ENCODE assay signal across 8 mouse cellular contexts in genomic region chrX:73881036-73881427, GRCm38 (mm10). TPM values are rescaled to one million over a fixed set of nuclear protein-coding genes. Genes with fewer than 3 reads are reported as not detected.
DNase-seq lines count a peak whose midpoint lies in the region; ATAC-seq lines count a peak whose summit lies in the region.

No protein-coding gene starts in this region.

- H3K9ac ChIP-seq in heart, embryonic 11.5 days (ENCODE audit: low read depth, low read length), result no peak overlapping the region
- peak overlapping the region; percentile 80 for H3K9ac ChIP-seq in hindbrain, embryonic 14.5 days
- peak overlapping the region; percentile 72 for H3K9ac ChIP-seq in midbrain, embryonic 14.5 days (replicated peaks; ENCODE audit: low read length)

- H3K36me3 ChIP-seq in heart, embryonic 11.5 days (ENCODE audit: control insufficient read depth, insufficient read depth, low read length), result no peaks in the 10 kb centered on the region
- H3K36me3 ChIP-seq in hindbrain, embryonic 14.5 days (replicated peaks; ENCODE audit: control insufficient read depth, insufficient read depth), result no peaks in the 10 kb centered on the region
- no peaks in the 10 kb centered on the region for H3K36me3 ChIP-seq in midbrain, embryonic 14.5 days (ENCODE audit: control insufficient read depth, insufficient read depth, low read length)

- H3K4me1 ChIP-seq in heart, embryonic 11.5 days (ENCODE audit: control insufficient read depth, insufficient read depth, low read length), result no peaks in the 10 kb centered on the region
- no peaks in the 10 kb centered on the region for H3K4me1 ChIP-seq in brown adipose tissue, adult 24 weeks (ENCODE audit: control insufficient read depth, insufficient read depth, insufficient read length, low read length)
- peaks cover 12% of the 10 kb centered on the region; the same call in 1 of the 2 replicates for H3K4me1 ChIP-seq in hindbrain, embryonic 14.5 days (replicated peaks; ENCODE audit: control insufficient read depth, insufficient read depth, low read length)
- no peaks in the 10 kb centered on the region; the same call in 1 of the 2 replicates for H3K4me1 ChIP-seq in midbrain, embryonic 14.5 days (ENCODE audit: control insufficient read depth, insufficient read depth, low read length)

- WGBS in heart, embryonic 11.5 days (ENCODE audit: insufficient replicate concordance), result 22% methylated on average over 16 of the region's 16 CpGs
- WGBS in hindbrain, embryonic 14.5 days, result 18% methylated on average over 16 of the region's 16 CpGs
- 26% methylated on average over 16 of the region's 16 CpGs for WGBS in midbrain, embryonic 14.5 days

- peaks cover 28% of the 10 kb centered on the region for H3K27me3 ChIP-seq in heart, embryonic 11.5 days (ENCODE audit: control insufficient read depth, insufficient read depth, low read length)
- H3K27me3 ChIP-seq in hindbrain, embryonic 14.5 days (ENCODE audit: control insufficient read depth, insufficient read depth, low read length), result no peaks in the 10 kb centered on the region
- no peaks in the 10 kb centered on the region for H3K27me3 ChIP-seq in midbrain, embryonic 14.5 days (ENCODE audit: control insufficient read depth, insufficient read depth, low read length)

- no peak overlapping the region for H3K27ac ChIP-seq in heart, embryonic 11.5 days (ENCODE audit: low read depth, low read length)
- no peak overlapping the region for H3K27ac ChIP-seq in brown adipose tissue, adult 24 weeks (replicated peaks; ENCODE audit: low read depth, low read length)
- peak overlapping the region; percentile 79 for H3K27ac ChIP-seq in hindbrain, embryonic 14.5 days
- peak overlapping the region; percentile 70 for H3K27ac ChIP-seq in midbrain, embryonic 14.5 days (replicated peaks; ENCODE audit: low read depth, low read length)

- H3K9me3 ChIP-seq in heart, embryonic 11.5 days (replicated peaks; ENCODE audit: control insufficient read depth, low read length), result no peaks in the 10 kb centered on the region
- H3K9me3 ChIP-seq in hindbrain, embryonic 14.5 days (ENCODE audit: control insufficient read depth, low read length), result no peaks in the 10 kb centered on the region
- no peaks in the 10 kb centered on the region for H3K9me3 ChIP-seq in midbrain, embryonic 14.5 days (ENCODE audit: control insufficient read depth, low read length)

- no peak for DNase-seq in heart, postnatal 4 days
- DNase-seq in hindbrain, embryonic 14.5 days (ENCODE audit: low spot score), result peak; percentile 25
- no peak for DNase-seq in midbrain, embryonic 14.5 days
- DNase-seq in layer of hippocampus, postnatal 25 days (ENCODE audit: extremely low spot score in 1 of 2, low spot score in 1 of 2), result no peak
- DNase-seq in adrenal gland, adult 18-20 months (ENCODE audit: low spot score in 2 of 2), result no peak
- DNase-seq in urinary bladder, postnatal 36 days (ENCODE audit: low spot score in 2 of 2), result no peak

- peak overlapping the region; percentile 63 for H3K4me2 ChIP-seq in heart, embryonic 11.5 days
- H3K4me2 ChIP-seq in hindbrain, embryonic 14.5 days (replicated peaks), result peak overlapping the region; percentile 63
- H3K4me2 ChIP-seq in midbrain, embryonic 14.5 days (ENCODE audit: low read length), result peak overlapping the region; percentile 57

- ATAC-seq in heart, embryonic 11.5 days (replicated peaks; ENCODE audit: insufficient number of reproducible peaks, low FRiP score, low TSS enrichment), result no peak
- peak; percentile 42 for ATAC-seq in hindbrain, embryonic 14.5 days (ENCODE audit: low FRiP score)
- peak; percentile 32; the same call in 1 of the 2 replicates for ATAC-seq in midbrain, embryonic 14.5 days (ENCODE audit: low FRiP score, low TSS enrichment)

- H3K4me3 ChIP-seq in heart, embryonic 11.5 days (ENCODE audit: low read depth, low read length), result peak overlapping the region; percentile 39
- peak overlapping the region; percentile 51 for H3K4me3 ChIP-seq in brown adipose tissue, adult 24 weeks (ENCODE audit: insufficient read depth, low read depth, low read length)
- H3K4me3 ChIP-seq in hindbrain, embryonic 14.5 days (replicated peaks; ENCODE audit: low read length), result peak overlapping the region; percentile 56
- H3K4me3 ChIP-seq in midbrain, embryonic 14.5 days (replicated peaks; ENCODE audit: low read depth, low read length), result peak overlapping the region; percentile 51

RNA-seq across cellular contexts. Expression of gene Avpr2, which starts 10.9 kb away (rescaled TPM):
- polyA plus RNA-seq in heart, embryonic 11.5 days (2014; fragmentation: Nextera tagmentation; extraction: Ambion mirVana), result not detected in 2 replicates
- not detected for total RNA-seq in heart, postnatal 4 days (2021)
- not detected in 2 replicates for polyA plus RNA-seq in brown adipose tissue, adult 24 weeks (2012; ENCODE audit: insufficient read depth, insufficient read length, missing spikeins)
- polyA plus RNA-seq in hindbrain, embryonic 14.5 days (2014; fragmentation: Nextera tagmentation; extraction: Ambion mirVana), result 0.39 TPM in 1 of 2 replicates, not detected in the other
- not detected in 2 replicates for polyA plus RNA-seq in midbrain, embryonic 14.5 days (2014; fragmentation: Nextera tagmentation; extraction: Ambion mirVana)
- not detected for total RNA-seq in layer of hippocampus, postnatal 25 days (2021)
- total RNA-seq in adrenal gland, adult 18-20 months (2021), result not detected

RNA-seq across cellular contexts. Expression of gene L1cam, which starts 14.9 kb away (rescaled TPM):
- 1.3 and 2.2 TPM in 2 replicates for polyA plus RNA-seq in heart, embryonic 11.5 days (2014; fragmentation: Nextera tagmentation; extraction: Ambion mirVana)
- total RNA-seq in heart, postnatal 4 days (2021), result 1 to 10 TPM; 1.4 to 1.6 TPM
- polyA plus RNA-seq in brown adipose tissue, adult 24 weeks (2012; ENCODE audit: insufficient read depth, insufficient read length, missing spikeins), result 2.2 and 2.3 TPM in 2 replicates
- 135 and 147 TPM in 2 replicates for polyA plus RNA-seq in hindbrain, embryonic 14.5 days (2014; fragmentation: Nextera tagmentation; extraction: Ambion mirVana)
- polyA plus RNA-seq in midbrain, embryonic 14.5 days (2014; fragmentation: Nextera tagmentation; extraction: Ambion mirVana), result 84.0 and 103 TPM in 2 replicates
- total RNA-seq in layer of hippocampus, postnatal 25 days (2021), result 100 to 1,000 TPM; 125 to 140 TPM
- 10 to 100 TPM in 1 of 2 experiments, 1 to 10 TPM in 1; 7.0 to 13.8 TPM for total RNA-seq in adrenal gland, adult 18-20 months (2021)

RNA-seq across cellular contexts. Expression of gene Arhgap4, which starts 40.6 kb away (rescaled TPM):
- polyA plus RNA-seq in heart, embryonic 11.5 days (2014; fragmentation: Nextera tagmentation; extraction: Ambion mirVana), result 0.96 and 1.3 TPM in 2 replicates
- total RNA-seq in heart, postnatal 4 days (2021), result 1 to 10 TPM; 1.8 to 2.0 TPM
- 0.59 and 1.9 TPM in 2 replicates for polyA plus RNA-seq in brown adipose tissue, adult 24 weeks (2012; ENCODE audit: insufficient read depth, insufficient read length, missing spikeins)
- polyA plus RNA-seq in hindbrain, embryonic 14.5 days (2014; fragmentation: Nextera tagmentation; extraction: Ambion mirVana), result 3.0 and 3.1 TPM in 2 replicates
- 1.8 and 2.1 TPM in 2 replicates for polyA plus RNA-seq in midbrain, embryonic 14.5 days (2014; fragmentation: Nextera tagmentation; extraction: Ambion mirVana)
- 1 to 10 TPM; 4.7 to 5.8 TPM for total RNA-seq in layer of hippocampus, postnatal 25 days (2021)
- 1 to 10 TPM; 3.1 to 4.2 TPM for total RNA-seq in adrenal gland, adult 18-20 months (2021)

RNA-seq across cellular contexts. Expression of gene Naa10, which starts 40.7 kb away (rescaled TPM):
- polyA plus RNA-seq in heart, embryonic 11.5 days (2014; fragmentation: Nextera tagmentation; extraction: Ambion mirVana), result 94.3 and 96.5 TPM in 2 replicates
- 10 to 100 TPM; 66.7 to 71.7 TPM for total RNA-seq in heart, postnatal 4 days (2021)
- polyA plus RNA-seq in brown adipose tissue, adult 24 weeks (2012; ENCODE audit: insufficient read depth, insufficient read length, missing spikeins), result 90.3 and 104 TPM in 2 replicates
- polyA plus RNA-seq in hindbrain, embryonic 14.5 days (2014; fragmentation: Nextera tagmentation; extraction: Ambion mirVana), result 86.8 and 98.0 TPM in 2 replicates
- polyA plus RNA-seq in midbrain, embryonic 14.5 days (2014; fragmentation: Nextera tagmentation; extraction: Ambion mirVana), result 82.2 and 89.0 TPM in 2 replicates
- 10 to 100 TPM; 57.6 to 62.8 TPM for total RNA-seq in layer of hippocampus, postnatal 25 days (2021)
- total RNA-seq in adrenal gland, adult 18-20 months (2021), result 10 to 100 TPM; 80.3 to 83.2 TPM

RNA-seq across cellular contexts. Expression of gene Renbp, which starts 49.6 kb away (rescaled TPM):
- 51.6 and 64.0 TPM in 2 replicates for polyA plus RNA-seq in heart, embryonic 11.5 days (2014; fragmentation: Nextera tagmentation; extraction: Ambion mirVana)
- 10 to 100 TPM; 21.4 to 22.9 TPM for total RNA-seq in heart, postnatal 4 days (2021)
- 4.6 and 7.4 TPM in 2 replicates for polyA plus RNA-seq in brown adipose tissue, adult 24 weeks (2012; ENCODE audit: insufficient read depth, insufficient read length, missing spikeins)
- polyA plus RNA-seq in hindbrain, embryonic 14.5 days (2014; fragmentation: Nextera tagmentation; extraction: Ambion mirVana), result 11.3 and 15.4 TPM in 2 replicates
- polyA plus RNA-seq in midbrain, embryonic 14.5 days (2014; fragmentation: Nextera tagmentation; extraction: Ambion mirVana), result 3.0 and 11.1 TPM in 2 replicates
- total RNA-seq in layer of hippocampus, postnatal 25 days (2021), result 1 to 10 TPM; 3.6 to 4.2 TPM
- total RNA-seq in adrenal gland, adult 18-20 months (2021), result 10 to 100 TPM; 22.0 to 29.6 TPM

Comparison
In these comparisons a context has a peak if more than half of its experiments do, and no peak if none do; other contexts are left out.
1. H3K27ac ChIP-seq: peak in hindbrain, embryonic 14.5 days (single experiment) and midbrain, embryonic 14.5 days (single experiment); none in heart, embryonic 11.5 days (single experiment) and brown adipose tissue, adult 24 weeks (single experiment).
2. RNA of gene L1cam, which starts 14.9 kb away (polyA plus RNA-seq): 135 to 147 TPM in hindbrain, embryonic 14.5 days and 84.0 to 103 TPM in midbrain, embryonic 14.5 days; 2.2 to 2.3 TPM in brown adipose tissue, adult 24 weeks and 1.3 to 2.2 TPM in heart, embryonic 11.5 days; every median in the first group is over 10 times any median in the second.
3. Peak in every context shown above with its lines, with median percentiles within 50 percentile points of each other: H3K4me2 ChIP-seq and H3K4me3 ChIP-seq.